Mouse (Mus musculus): ENCODE results near the gene Tpo. TPM values are rescaled to one million over a fixed set of nuclear protein-coding genes. Genes with fewer than 3 reads are reported as not detected.

Gene Tpo
- not detected for polyA plus RNA-seq (2017; shearing (Covaris generic))

- ATAC-seq: no peak
Measured at GRCm38 (mm10) chr12:30132524-30132923, at the start of gene Tpo. Gene Tpo, minus strand, starts transcription at chr12:30132624.

GRCm38 (mm10) chr12:30181721-30182120 lies 49.3 kb upstream of the Tpo start:
- ATAC-seq: no peak

DNA sequence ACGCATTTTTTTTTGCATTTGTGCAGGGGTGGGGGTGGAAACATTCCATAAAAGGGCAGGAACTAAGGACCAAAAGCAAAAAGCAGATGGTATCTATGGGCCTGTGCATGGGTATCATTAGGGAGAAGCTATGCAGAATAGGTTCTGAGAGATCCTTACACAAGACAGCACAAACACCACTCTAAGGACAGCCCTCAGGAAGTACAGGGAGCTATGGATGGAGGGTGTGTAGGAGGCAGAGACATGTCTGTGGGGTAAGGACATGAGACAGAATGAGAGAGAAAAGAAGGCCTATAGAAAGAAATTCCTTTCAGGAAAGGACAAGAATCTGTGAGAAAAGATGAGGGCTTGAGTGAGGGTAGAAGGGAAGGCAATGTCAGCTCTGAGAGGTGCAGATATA lies 47.2 kb upstream of the Tpo start:
- ATAC-seq: no peak

DNA sequence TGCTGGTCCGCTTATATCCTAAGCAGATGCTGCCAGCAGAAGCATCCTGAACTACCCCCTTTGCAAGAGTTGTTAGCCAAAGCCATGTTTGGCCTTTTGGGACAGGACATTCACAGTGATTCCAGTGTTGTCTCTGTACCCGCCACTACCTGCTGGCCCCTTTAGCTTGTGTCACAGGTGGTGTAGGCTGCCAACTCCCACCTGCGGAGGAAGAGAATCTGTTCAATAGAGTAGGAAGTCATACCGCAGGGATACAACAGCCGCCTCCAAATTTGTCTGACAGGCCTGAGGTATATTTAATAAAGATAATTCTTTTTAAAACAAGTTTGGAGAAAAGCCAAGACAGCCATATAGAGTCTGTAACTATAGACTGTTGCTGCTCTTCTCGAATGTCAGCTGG lies 45.5 kb upstream of the Tpo start:
- ATAC-seq: no peak

GRCm38 (mm10) chr12:30177529-30177928 lies 45.1 kb upstream of the Tpo start:
- ATAC-seq: no peak

- ATAC-seq: no peak
Measured at GRCm38 (mm10) chr12:30168491-30168890, 36.1 kb upstream of the Tpo start.

DNA sequence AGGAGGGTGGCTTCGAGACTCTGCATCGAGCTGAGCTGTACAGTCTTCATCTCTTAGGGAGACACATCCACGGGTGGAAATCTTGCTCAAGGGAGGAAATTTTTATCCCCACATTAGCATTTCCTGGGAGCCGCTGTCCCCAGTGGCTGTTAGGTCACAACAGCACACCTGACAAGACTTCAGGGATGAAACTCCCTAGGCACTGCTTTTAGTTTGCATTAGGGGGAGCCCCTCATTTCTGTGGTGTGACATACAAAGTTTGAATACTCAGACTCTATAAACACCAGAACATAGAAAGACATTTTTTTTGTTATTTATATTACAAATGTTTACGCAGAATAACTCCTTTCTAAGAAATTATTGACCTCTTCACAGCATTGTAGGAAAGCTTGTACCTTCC lies 32.1 kb upstream of the Tpo start:
- ATAC-seq: no peak

GRCm38 (mm10) chr12:30164005-30164404 lies 31.6 kb upstream of the Tpo start:
- no peak for ATAC-seq

GRCm38 (mm10) chr12:30161731-30162406 lies 29.4 kb upstream of the Tpo start:
- no peak for ATAC-seq

- ATAC-seq: no peak
Measured at GRCm38 (mm10) chr12:30160475-30160874, 28.1 kb upstream of the Tpo start.

DNA sequence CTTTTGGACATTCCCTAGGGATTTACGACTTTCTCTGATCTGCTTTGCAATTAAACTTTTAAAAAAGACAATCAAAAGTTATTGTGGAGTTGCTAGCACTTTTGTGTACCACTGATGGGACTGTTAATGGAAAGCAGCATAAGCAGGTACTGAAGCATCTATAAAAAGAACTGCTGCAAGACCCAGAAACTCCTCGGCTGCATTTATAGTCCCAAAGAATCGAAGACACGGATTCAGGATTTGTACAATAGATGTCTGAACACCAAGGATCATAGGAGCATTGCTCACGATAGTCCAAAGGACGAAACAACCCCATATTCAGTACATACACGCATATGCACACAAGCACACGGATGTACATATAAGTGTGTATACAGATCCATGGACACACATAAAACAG lies 27.4 kb upstream of the Tpo start:
- ATAC-seq: no peak

- ATAC-seq: no peak
Measured at GRCm38 (mm10) chr12:30154079-30154673, 21.8 kb upstream of the Tpo start.

- ATAC-seq: no peak
Measured at GRCm38 (mm10) chr12:30142085-30142484, 9.7 kb upstream of the Tpo start.

- ATAC-seq: no peak
Measured at GRCm38 (mm10) chr12:30129411-30129716, 3.1 kb downstream of the Tpo start.

DNA sequence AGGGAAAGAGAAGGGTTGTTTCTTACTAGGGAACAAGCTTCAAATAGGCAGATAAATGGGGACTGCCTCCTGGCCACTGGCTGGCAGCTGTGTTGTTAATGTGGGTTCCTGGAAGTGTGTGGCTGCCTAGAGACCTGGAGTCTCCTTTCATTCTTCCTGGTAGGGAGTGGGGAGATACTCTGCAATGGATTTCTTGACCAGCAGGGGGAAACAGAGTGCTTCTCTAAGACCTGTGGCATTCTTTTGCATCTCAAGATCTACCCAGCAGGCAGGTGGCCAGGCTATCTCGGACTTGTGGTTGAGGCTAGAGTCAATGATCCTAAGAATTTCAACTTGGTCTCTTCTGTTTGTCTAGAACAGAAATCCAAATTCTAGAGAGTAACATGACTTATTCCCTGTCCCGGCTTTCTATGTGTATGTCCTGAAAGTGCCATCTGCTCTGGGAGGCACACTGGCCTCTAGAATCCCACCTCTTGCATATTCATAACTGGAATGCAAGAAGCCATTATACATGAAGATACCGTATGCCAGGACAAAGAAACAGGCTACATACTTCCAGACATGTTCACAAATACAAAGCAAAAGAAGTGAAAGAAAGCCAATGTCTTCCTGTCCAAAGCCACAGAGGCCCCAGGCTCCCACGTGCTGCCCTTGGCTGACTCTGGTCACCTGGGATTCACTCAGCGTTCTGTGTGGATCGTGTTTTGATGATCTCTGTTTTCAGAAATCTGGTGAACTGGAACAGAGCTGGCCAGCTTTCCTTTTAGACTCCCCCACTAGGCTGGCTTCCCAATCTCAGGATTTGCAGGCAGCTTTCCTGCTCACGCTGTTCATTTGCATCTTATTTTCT lies 3.6 kb downstream of the Tpo start:
- ATAC-seq: no peak

DNA sequence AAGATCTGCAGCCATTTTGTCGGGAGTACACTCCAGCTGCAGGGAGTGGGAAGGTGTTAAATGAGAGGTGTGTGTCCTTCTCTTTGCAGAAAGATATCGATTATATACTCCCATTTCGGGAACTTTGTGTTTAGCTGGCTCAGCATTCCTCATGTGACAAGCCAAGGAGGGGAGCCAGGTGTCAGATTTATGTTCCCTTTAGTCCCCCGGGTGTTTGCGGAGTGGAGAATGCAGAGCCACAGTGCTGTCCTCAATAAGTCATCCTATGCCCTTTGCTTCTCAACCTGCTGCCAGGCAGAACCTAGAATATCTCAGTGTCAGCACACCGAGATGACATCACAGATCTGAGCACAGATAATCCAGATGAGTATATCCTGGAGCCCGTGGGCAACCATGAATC lies 10.1 kb downstream of the Tpo start:
- no peak for ATAC-seq

DNA sequence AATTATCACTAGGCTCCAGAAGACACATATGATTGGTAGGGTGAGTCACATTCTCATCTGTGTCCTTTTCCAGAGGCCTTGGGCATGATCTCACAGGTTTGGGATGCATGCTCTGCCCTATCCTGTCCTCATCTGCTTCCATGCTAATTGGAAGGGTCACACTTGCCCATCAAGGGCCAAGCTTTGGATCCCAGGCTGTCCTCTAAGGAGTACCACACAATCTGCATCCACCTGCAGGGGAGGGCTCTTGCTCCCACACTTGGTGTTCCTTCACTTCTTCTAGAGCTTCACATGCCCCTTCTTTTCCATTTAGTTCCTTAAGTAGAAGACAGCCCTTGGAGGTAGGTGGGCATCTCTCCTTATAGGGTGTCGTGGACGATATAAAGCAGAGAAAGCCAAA lies 20.2 kb downstream of the Tpo start:
- no peak for ATAC-seq

- ATAC-seq: no peak
Measured at GRCm38 (mm10) chr12:30109646-30110605, 22.5 kb downstream of the Tpo start.

- ATAC-seq: no peak
Measured at GRCm38 (mm10) chr12:30102891-30103565, 29.4 kb downstream of the Tpo start.

GRCm38 (mm10) chr12:30092081-30092480 lies 40.3 kb downstream of the Tpo start:
- no peak for ATAC-seq

- no peak for ATAC-seq
Measured at GRCm38 (mm10) chr12:30083971-30084370, 48.5 kb downstream of the Tpo start.

DNA sequence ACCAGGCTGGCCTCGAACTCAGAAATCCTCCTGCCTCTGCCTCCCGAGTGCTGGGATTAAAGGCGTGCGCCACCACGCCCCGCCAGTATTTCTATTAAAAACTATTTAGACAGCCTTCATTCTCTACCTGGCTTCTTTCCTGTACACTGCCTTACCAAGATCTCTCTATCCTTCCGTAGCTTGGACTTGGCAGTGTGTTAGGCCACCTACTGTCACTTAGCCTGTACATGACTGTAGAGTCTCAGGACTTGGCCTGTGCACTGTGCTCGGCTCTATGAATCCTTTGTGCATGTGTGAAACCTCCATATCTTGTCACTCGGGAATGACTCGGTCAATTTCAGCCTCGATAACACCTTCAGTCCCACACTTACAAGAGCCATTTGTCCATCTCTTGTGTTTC lies 55.4 kb downstream of the Tpo start:
- no peak for ATAC-seq

All from CD4-positive, CD25-positive, alpha-beta regulatory T cell, adult 4 months (primary cell).